In the genomic region with DNA sequence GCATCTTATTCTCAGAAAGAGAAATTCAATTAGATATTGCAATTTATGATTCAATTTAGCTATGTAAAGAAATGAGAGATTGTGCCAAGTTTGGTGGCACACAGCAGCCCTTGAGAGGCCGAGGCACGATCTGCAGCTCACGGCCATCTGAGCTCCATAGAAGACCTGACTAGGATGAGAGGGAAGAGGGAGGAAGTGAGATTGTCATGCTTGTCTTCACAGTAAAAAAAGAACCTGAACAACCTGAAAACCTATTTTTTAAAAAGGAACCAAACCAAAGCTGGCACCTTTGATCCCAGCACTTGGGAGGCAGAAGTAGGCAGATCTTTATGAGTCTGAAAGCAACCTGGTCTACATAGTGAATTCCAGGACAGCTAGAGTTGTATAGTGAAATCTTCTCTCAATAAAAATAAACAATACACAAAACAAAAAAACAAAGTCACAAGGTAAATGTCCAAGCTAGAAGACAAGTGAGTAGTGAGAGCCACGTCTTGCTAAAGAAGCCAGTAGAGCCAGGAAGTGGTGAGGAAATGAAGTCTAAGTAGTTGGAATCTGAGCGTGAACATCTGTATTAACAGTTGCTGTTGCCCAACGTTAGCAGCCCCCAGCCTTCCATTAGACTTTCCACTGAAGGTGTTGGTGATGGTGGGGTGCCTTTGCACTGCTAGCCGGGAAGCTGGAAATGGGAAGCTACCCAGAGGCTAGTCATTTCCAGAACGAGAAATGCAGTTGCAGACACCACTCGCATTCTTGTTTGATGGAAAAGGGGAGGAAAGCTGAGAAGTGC, we compare ENCODE assay signal across 18 mouse cellular contexts. TPM values are rescaled to one million over a fixed set of nuclear protein-coding genes. Genes with fewer than 3 reads are reported as not detected.
DNase-seq lines count a peak whose midpoint lies in the region; ATAC-seq and TF ChIP-seq lines count a peak whose summit lies in the region.
"Had no signal": no experiment of that assay in that cellular context is flagged by ENCODE, and none has a peak within 500 bp of the region (broad histone marks: within the 10 kb centered on the region; RNA-seq: fewer than 3 reads in every experiment).

No protein-coding gene starts in this region.

- 55% methylated on average over 9 of the region's 9 CpGs for WGBS in lung, postnatal 0 days
- WGBS in kidney, adult 2 months: 61% methylated on average over 9 of the region's 9 CpGs

- TF ChIP-seq EP300 in lung, postnatal 0 days (IDR thresholded peaks at IDR 0.05): no peak

- no peak overlapping the region for H3K4me2 ChIP-seq in lung, postnatal 0 days (replicated peaks; ENCODE audit: low read depth, low read length)
- H3K4me2 ChIP-seq: midbrain, embryonic 15.5 days had no signal

- DNase-seq in A20 (ENCODE audit: low read depth, low spot score): peak; percentile 53
- peak; percentile 81 for DNase-seq in lung, postnatal 0 days (ENCODE audit: low spot score)
- DNase-seq in naive thymus-derived CD4-positive, alpha-beta T cell, adult 2 months (ENCODE audit: low read depth): peak; percentile 31
- no peak for DNase-seq in left cerebral cortex, adult 2 months (ENCODE audit: extremely low spot score in 1 of 2, low spot score in 2 of 2)
- no peak for DNase-seq in natural killer cell, adult 2 months (ENCODE audit: low spot score in 2 of 2)
- no peak for DNase-seq in kidney, adult 2 months
- DNase-seq: adrenal gland, adult 8-10 months; cerebellum, postnatal 14 days; heart, postnatal 4 days; layer of hippocampus, postnatal 36 days; right cerebral cortex, adult 18-20 months had no signal

- no peaks in the 10 kb centered on the region for H3K27me3 ChIP-seq in lung, postnatal 0 days (replicated peaks; ENCODE audit: insufficient read depth, low read length)
- no peaks in the 10 kb centered on the region for H3K27me3 ChIP-seq in kidney, adult 2 months (replicated peaks; ENCODE audit: control insufficient read depth, insufficient read depth, low read length)
- H3K27me3 ChIP-seq: midbrain, embryonic 15.5 days had no signal

- H3K4me1 ChIP-seq in lung, postnatal 0 days (ENCODE audit: insufficient read depth, low read depth, low read length): peaks cover 3% of the 10 kb centered on the region; the same call in 1 of the 2 replicates
- H3K4me1 ChIP-seq in kidney, adult 2 months (ENCODE audit: control insufficient read depth, insufficient read depth, low read length): peaks cover 6% of the 10 kb centered on the region; the same call in 1 of the 2 replicates

- H3K27ac ChIP-seq in lung, postnatal 0 days (ENCODE audit: low read length): 0 out of 2 replicates have a peak overlapping the region, but pooled peaks have one; percentile 22
- H3K27ac ChIP-seq in left cerebral cortex, adult 2 months: no peak overlapping the region
- no peak overlapping the region for H3K27ac ChIP-seq in kidney, adult 2 months (ENCODE audit: insufficient read depth, low read depth, low read length)
- H3K27ac ChIP-seq: embryonic facial prominence, embryonic 10.5 days; hindbrain, postnatal 0 days; liver, embryonic 14.5 days; midbrain, embryonic 15.5 days; stomach, postnatal 0 days had no signal

- no peak for TF ChIP-seq POLR2A in kidney, adult 2 months (IDR thresholded peaks at IDR 0.05; ENCODE audit: low read depth, low read length)

- no peak overlapping the region for H3K9ac ChIP-seq in lung, postnatal 0 days (replicated peaks; ENCODE audit: low read depth)
- H3K9ac ChIP-seq: liver, embryonic 14.5 days; midbrain, embryonic 15.5 days had no signal

- H3K9me3 ChIP-seq in lung, postnatal 0 days (ENCODE audit: low read length): no peaks in the 10 kb centered on the region
- H3K9me3 ChIP-seq: embryonic facial prominence, embryonic 10.5 days; midbrain, embryonic 15.5 days had no signal

- H3K36me3 ChIP-seq in lung, postnatal 0 days (ENCODE audit: insufficient read depth, low read length): no peaks in the 10 kb centered on the region
- H3K36me3 ChIP-seq in kidney, adult 2 months (ENCODE audit: control insufficient read depth, insufficient read depth, low read length): no peaks in the 10 kb centered on the region
- H3K36me3 ChIP-seq: embryonic facial prominence, embryonic 10.5 days; midbrain, embryonic 15.5 days had no signal

- peak; percentile 46 for ATAC-seq in CD4-positive, CD25-positive, alpha-beta regulatory T cell, adult 4 months
- ATAC-seq in lung, postnatal 0 days: peak; percentile 75
- ATAC-seq: forebrain, embryonic 14.5 days; hindbrain, postnatal 0 days; midbrain, embryonic 15.5 days had no signal

- TF ChIP-seq CTCF in lung, postnatal 0 days (IDR thresholded peaks at IDR 0.05): no peak
- TF ChIP-seq CTCF in left cerebral cortex, adult 2 months (IDR thresholded peaks at IDR 0.05): no peak
- no peak for TF ChIP-seq CTCF in kidney, adult 2 months (conservative IDR thresholded peaks at IDR 0.05; ENCODE audit: insufficient read depth, insufficient read length, low read depth, low read length)

- intact Hi-C loops in left cerebral cortex, adult 2 months (cut with DNase I): no loop called here

- no peak overlapping the region for H3K4me3 ChIP-seq in lung, postnatal 0 days (ENCODE audit: low read depth, low read length)
- H3K4me3 ChIP-seq in left cerebral cortex, adult 2 months: no peak overlapping the region
- no peak overlapping the region for H3K4me3 ChIP-seq in kidney, adult 2 months (ENCODE audit: insufficient read depth, low read depth, low read length)
- H3K4me3 ChIP-seq: embryonic facial prominence, embryonic 10.5 days; midbrain, embryonic 15.5 days had no signal

RNA-seq across cellular contexts. Expression of gene Rev3l, which starts 42.2 kb away (rescaled TPM):
- 10 to 100 TPM; 14.6 to 15.5 TPM for polyA plus RNA-seq in CD4-positive, CD25-positive, alpha-beta regulatory T cell, adult 4 months (2017; shearing (Covaris generic))
- polyA plus RNA-seq in lung, postnatal 0 days (2015; fragmentation: Nextera tagmentation; extraction: Ambion mirVana): 12.9 and 13.5 TPM in 2 replicates
- 10 to 100 TPM; 27.9 to 28.6 TPM for total RNA-seq in left cerebral cortex, adult 2 months (2021)
- 8.7 and 11.8 TPM in 2 replicates for polyA plus RNA-seq in kidney, adult 2 months (2012; rRNA removed)

Comparison
In these comparisons a context has a peak if more than half of its experiments do, and no peak if none do; other contexts are left out.
1. DNase-seq: peak in A20 (single experiment), lung, postnatal 0 days (single experiment) and naive thymus-derived CD4-positive, alpha-beta T cell, adult 2 months (single experiment); none in left cerebral cortex, adult 2 months (0 of 2), natural killer cell, adult 2 months (0 of 2) and kidney, adult 2 months (single experiment).